Mouse (Mus musculus) brain, embryonic 18.5 days (tissue): ENCODE results near the gene Grhl3.
A peak's percentile ranks its signal among the peaks of the same experiment; 100 is the strongest.

ENCODE experiments used
- DNase-seq: peaks from one replicate; pipeline ENCODE4 v3.0.0-alpha.2; 2012; ENCODE audit warnings: low read depth, low spot score

Gene Grhl3

DNA sequence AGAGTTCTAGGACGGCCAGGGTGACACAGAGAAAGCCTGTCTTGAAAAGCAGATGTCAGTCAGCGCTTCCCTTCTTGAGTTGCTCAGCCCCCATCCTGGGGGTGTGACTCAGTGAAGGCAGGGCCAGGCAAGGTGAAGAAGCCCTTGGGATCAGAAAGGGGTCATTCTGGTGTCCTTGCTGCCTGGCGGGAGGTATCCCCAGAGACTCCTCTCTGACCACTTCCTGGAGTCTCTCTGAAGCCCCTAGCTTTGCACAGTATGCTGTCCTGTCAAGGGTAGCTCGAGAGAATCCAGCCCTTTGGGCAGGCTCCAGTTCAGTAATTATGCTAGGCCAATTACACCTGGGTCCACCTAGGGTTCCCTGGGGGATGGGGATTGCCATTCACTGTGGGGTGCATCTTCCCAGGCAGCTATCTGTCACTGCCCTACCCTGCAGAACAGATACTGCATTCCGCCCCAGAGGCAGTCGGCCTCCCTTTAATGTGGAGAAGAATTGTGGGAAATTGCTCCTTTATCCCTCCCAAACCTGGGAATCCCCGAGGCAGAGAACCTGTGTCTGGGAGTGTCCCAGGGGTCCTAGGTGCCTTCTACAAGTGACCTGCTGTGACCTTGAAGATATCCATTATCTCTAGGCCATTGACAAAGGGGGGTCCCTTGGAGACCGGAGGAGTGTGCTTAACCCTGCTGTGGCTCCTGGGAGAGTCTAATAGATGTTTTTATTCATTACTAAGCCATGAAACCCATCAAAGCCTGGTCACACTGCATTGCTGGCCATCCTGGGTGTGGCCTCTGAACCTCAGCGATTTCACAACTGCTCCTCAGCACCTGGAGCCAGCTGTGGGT lies 41.4 kb downstream of the Grhl3 start:
- DNase-seq, result no peak

- DNase-seq, result no peak
Measured at GRCm38 (mm10) chr4:135531236-135531635, 42.2 kb downstream of the Grhl3 start.

- no peak for DNase-seq
Measured at GRCm38 (mm10) chr4:135530270-135530669, 43.2 kb downstream of the Grhl3 start.

DNA sequence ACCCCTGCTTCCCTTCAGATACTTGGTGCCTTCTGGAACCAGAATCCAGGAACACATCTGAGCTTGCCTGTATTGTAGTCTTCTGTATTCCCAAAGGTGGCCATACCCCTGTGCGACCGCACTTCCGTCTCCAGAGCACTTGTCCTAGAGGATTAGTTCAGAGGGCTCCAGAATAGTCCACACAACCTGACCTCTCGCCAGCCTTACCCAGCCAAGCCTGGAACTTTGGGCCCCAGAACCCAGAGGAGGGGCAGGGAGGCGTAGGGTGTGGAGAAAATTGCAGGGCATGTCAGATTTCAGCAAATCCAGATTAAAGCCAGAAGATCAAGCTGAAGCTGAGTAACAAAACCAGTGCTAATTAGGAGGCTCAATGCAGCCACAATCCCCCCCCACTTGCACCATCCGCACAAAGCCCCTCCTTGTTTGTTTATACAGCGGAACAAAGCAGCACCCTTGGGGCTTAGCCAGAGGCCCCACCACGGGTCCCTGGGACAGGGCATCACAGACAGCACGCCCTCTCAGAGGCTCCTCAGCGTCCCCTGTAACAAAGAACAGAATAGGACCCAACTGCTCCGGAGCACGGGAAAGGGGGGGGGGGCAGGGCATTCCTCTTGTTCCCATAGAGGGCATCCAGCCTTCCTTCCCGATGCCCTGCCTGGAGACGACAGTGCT lies 47.3 kb downstream of the Grhl3 start:
- no peak for DNase-seq

GRCm38 (mm10) chr4:135525057-135525456 lies 48.4 kb downstream of the Grhl3 start:
- no peak for DNase-seq

DNA sequence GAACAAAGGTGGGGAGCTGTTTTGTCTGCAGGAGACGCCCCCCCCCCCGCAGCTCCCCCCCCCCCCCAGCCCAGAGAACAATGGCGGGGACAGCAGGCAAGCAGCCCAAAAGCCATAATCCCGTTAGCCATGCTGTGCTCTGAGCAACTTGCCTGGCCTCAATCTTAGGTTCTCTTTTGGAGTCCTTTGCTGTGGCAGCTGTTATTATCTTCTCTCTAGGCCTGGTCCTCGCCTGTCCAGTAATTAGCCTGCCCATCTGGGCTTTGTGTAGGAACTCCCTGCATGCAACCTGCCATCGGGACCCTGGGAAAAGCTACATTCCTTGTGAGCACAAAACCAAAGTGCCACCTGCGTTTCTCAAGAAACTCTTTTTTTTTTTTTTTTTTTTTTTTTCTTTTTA lies 49.5 kb downstream of the Grhl3 start:
- no peak for DNase-seq

DNA sequence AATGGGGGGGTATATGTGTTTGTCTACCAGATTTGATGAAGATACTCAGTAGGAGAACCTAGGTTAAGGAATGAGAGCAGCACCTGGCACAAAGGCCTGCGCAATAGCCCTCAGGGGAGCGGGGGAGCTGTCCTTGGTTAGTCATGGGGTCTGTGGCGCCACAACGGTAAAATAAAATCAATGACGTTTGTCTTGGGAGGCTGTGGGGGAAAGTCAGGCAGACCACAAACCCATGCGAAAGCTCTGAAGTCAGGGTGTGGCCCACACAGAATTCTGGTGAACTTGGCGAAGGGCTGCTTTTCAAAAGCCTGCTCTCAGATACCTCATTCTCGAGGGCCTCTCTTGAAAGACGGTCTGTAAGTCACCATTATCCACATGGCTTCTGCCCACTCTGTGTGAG lies 53.0 kb downstream of the Grhl3 start:
- DNase-seq, result no peak

DNA sequence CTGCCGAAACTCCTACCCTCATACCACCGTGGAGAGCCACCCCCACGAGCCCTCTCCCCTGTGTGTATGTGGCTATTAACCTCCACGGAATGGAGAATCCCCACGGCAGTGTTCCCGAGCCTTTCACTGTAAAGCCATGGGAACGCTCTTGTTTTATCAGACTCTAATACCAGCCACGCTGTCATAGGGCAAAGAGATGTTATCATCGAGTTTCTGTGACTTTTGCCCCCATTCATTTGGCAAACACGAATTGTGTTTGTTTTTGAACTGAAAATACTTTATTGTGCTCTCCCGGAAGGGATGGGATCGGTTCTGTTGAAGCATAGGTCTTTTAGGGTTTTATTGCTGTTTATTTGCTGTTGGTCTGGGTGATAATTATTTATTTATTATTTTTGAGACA lies 55.3 kb downstream of the Grhl3 start:
- no peak for DNase-seq

DNA sequence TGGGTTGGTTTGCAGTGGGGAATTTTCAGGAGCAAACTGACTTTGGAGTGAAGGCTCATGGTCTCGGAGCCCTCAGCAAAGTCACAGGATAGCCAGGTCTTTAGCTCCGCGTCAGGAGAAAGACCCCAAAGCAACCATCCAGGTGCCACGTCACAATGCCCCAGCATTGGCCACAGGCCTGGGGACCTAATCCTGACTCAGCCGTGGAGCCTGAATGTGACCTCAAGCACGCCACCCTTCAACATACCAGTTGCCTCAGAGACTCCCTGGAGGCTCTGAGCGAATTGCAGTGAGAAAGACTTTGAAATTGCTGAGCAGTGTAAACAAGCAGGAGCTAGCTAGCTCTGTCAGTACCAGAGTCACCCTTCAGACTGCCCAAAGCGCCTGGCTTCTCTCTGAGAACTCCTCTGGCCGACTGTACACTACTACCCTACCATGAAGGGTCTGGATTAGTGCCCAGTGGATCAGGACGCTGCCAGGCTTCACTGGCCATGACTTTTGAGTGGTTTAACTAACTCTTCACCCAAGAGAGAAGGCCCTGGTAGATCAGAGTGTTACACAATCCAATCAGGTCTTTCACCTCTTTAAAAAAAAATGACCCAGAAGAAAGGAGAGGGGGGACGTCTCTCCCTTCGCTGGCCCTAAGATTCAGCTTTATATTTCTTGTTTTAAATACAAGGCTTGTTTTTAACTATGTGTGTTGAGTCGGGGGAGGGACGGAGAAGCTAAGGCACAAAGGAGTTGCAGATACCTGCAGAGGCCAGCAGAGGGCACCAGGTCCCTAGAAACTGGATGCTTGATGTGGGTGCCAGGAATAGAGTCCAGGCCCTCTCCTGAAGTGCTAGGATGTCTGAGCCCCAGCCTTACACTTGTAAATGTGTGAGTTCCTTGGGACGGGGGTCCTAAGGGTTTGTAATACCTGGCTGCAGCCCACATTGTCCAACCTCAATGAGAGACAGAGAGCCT lies 56.8 kb downstream of the Grhl3 start:
- DNase-seq, result no peak

- DNase-seq, result no peak
Measured at GRCm38 (mm10) chr4:135514925-135515324, 58.5 kb downstream of the Grhl3 start.

DNA sequence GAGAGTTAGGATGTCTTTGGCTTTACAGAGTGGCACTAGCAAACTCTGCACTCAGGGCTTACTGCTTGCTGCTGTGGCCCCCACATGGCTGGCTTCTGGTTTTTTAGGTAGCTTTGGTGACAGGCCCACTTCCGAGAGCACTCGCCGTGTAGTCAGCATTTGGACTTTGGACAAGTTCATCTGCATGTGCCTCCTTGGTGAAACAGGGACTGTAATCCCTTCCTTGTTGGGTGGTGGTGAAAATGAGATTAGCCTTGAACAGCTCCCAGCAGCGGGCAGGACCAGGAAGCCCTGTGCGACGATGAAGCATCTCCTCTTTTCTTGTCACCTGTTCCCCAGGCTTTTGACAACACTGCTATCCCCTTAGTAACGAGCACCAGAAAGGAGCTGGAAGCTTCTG lies 59.6 kb downstream of the Grhl3 start:
- no peak for DNase-seq

- no peak for DNase-seq
Measured at GRCm38 (mm10) chr4:135509515-135509914, 63.9 kb downstream of the Grhl3 start.

- peak; percentile 72 for DNase-seq
Measured at GRCm38 (mm10) chr4:135508419-135509039, 64.9 kb downstream of the Grhl3 start.

DNA sequence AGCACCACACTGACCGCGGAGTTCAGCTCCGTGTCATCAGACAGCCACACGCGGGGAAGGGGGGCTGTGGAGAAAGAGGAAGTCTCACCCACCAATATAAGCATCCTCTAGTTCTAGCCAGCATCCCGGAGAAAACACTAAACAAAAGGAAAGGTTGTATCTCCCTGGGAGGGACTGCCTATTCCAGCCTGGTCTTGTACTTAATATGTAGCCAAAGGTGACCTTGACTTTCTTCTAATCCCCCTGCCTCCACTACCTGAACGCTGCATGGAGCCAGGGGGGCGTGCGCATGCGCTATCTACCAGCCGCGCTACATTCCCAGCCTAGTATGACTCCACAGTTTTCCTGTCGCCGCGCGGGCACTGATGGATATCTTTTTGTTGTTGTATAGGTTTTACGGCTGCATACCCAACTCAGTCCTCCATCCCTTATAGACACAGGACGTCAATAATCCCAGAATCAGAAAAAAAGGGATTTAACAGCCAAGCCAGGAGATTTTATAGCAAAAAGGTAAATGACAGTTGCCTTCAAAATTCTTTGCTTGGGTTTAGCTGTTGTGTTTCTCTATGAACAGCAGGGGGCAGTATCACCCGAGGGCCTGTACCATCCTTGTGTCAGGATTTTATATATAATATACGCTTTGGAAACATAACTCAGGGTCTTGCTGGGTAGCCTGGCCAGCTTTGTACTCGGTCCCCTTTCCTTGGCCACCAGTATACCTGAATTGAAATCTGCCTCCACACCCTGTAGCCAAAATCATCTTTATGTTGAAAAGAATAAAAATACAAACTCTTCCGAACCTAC lies 65.7 kb downstream of the Grhl3 start:
- DNase-seq, result no peak

- no peak for DNase-seq
Measured at GRCm38 (mm10) chr4:135505794-135506193, 67.6 kb downstream of the Grhl3 start.

- no peak for DNase-seq
Measured at GRCm38 (mm10) chr4:135501587-135501986, 71.8 kb downstream of the Grhl3 start.

DNA sequence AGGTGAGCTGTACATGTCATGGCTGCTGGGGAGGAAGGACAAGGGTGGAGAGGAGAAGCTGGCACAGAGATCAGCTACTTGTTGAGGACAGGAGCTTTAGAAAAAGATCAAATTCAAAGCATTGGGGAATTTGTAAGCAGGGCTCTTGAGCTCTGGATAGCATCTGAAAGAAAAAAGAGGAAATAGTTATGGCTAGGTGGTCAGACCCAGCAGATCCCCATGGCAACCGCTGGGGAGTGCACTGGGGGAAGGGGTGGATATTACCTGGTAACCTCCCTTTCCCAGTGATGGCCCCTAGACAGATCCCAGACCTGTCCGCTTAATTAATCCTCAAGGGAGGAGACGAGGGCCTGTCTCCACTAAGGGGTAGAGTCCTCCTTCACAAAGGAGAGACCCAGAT lies 73.6 kb downstream of the Grhl3 start:
- no peak for DNase-seq

DNA sequence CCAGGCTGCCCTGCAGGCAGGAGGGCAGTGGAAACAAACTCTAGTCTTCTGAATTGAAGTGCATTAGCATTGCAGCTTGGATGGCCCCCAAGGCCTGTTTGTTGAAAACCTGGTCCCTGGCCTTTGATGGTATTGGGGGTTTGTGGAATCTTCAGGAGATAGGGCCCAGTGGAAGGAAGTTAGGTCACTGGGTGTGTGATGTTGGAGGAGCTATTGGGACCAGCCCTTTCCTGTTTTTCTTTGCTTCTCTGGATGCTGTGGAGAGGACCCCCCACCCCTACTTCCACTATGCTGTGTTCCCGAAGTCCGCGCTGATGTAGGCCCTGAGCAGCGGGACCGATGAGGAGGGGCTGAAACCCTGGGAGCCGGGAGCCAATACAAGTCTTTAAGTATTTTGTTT lies 75.3 kb downstream of the Grhl3 start:
- DNase-seq, result no peak

DNA sequence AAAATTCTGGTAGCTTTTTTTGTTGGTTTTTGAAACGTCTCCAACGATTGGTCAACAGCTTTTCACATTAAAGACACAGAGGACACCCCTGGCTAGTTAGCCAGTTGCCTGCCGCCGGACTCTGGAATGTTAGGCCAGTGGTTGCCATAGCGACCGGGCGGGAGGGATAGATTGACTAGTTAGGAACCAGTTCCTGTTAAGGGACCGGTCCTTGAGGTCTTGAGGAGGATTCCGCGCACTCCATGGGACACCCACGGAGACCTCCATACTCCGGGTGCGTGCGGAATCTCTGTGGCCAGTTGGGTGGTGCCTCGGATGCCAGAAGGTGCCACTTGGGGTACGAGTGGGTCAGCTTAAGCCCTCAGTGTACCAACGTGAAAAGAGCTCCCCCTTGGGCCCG lies 77.6 kb downstream of the Grhl3 start:
- no peak for DNase-seq

DNA sequence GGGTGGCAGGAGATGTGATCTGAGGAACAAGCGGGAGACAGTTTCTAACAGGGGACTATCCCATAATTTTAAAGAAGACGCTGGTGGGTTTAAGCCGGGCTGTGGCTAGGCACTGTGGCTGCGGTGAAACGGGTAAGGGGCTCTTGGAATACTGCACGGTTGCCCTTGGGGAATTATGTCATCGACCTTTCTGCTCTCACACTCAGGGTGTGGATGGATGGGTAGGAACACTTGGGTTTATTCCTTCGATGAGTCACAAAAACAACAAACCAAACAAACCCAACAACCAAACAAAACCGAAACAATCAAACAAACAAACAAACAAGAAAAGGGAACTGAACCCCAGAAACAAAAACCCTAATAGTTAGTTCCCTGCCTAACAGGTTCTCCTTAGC lies 78.0 kb downstream of the Grhl3 start:
- DNase-seq, result no peak
